In the genomic region with DNA sequence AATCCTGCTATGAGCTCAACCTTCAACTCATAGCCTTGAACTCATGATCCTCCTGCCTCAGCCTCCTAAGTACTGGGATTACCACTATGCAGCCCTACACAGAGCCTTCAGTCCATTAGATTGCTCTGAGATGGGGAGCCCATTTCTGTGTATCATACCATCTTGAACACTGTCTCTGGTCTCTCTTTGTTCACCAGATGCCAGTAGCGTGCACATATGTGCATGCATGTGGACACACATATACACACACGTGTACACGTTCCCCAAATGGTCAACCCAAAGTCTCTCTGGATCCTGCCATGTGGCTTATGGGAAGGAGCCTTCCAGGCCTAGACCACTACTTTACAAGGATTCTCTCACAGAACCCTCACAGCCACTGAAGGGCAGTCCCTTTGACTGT, we compare ENCODE assay signal across 24 mouse cellular contexts. TPM values are rescaled to one million over a fixed set of nuclear protein-coding genes. Genes with fewer than 3 reads are reported as not detected.
A peak's percentile ranks its signal among the peaks of the same experiment; 100 is the strongest.
DNase-seq lines count a peak whose midpoint lies in the region; ATAC-seq lines count a peak whose summit lies in the region.
"Had no signal": no experiment of that assay in that cellular context is flagged by ENCODE, and none has a peak within 500 bp of the region (broad histone marks: within the 10 kb centered on the region; RNA-seq: fewer than 3 reads in every experiment).

No protein-coding gene starts in this region.

- H3K4me3 ChIP-seq in forebrain, embryonic 11.5 days (ENCODE audit: low read depth, low read length): no peak overlapping the region
- H3K4me3 ChIP-seq in forebrain, embryonic 15.5 days: no peak overlapping the region
- H3K4me3 ChIP-seq in heart, embryonic 10.5 days: no peak overlapping the region
- no peak overlapping the region for H3K4me3 ChIP-seq in midbrain, embryonic 11.5 days (ENCODE audit: low read depth, low read length)
- no peak overlapping the region for H3K4me3 ChIP-seq in midbrain, embryonic 13.5 days (replicated peaks)
- H3K4me3 ChIP-seq: embryonic facial prominence, embryonic 10.5 days; embryonic facial prominence, embryonic 12.5 days; forebrain, embryonic 12.5 days had no signal

- H3K27ac ChIP-seq in forebrain, embryonic 11.5 days (ENCODE audit: low read depth, low read length): no peak overlapping the region
- H3K27ac ChIP-seq in forebrain, embryonic 15.5 days (replicated peaks): no peak overlapping the region
- H3K27ac ChIP-seq in heart, embryonic 10.5 days: no peak overlapping the region
- no peak overlapping the region for H3K27ac ChIP-seq in midbrain, embryonic 11.5 days (ENCODE audit: low read depth, low read length)
- H3K27ac ChIP-seq in midbrain, embryonic 13.5 days: no peak overlapping the region
- H3K27ac ChIP-seq: embryonic facial prominence, embryonic 10.5 days; embryonic facial prominence, embryonic 12.5 days; forebrain, embryonic 12.5 days had no signal

- no peak for ATAC-seq in forebrain, embryonic 11.5 days (replicated peaks; ENCODE audit: low FRiP score)
- ATAC-seq in forebrain, embryonic 15.5 days (replicated peaks): no peak
- no peak for ATAC-seq in midbrain, embryonic 11.5 days (ENCODE audit: low FRiP score)
- no peak for ATAC-seq in midbrain, embryonic 13.5 days
- ATAC-seq: activated CD4-positive, CD25-positive, alpha-beta regulatory T cell, adult 4 months; CD4-positive, CD25-positive, alpha-beta regulatory T cell, adult 4 months; forebrain, embryonic 14.5 days; Patski had no signal

- H3K9me3 ChIP-seq in forebrain, embryonic 11.5 days (ENCODE audit: control insufficient read depth, low read length): no peaks in the 10 kb centered on the region
- no peaks in the 10 kb centered on the region for H3K9me3 ChIP-seq in forebrain, embryonic 15.5 days
- peaks cover 3% of the 10 kb centered on the region; the same call in 1 of the 2 replicates for H3K9me3 ChIP-seq in heart, embryonic 10.5 days
- peaks cover 2% of the 10 kb centered on the region; the same call in 1 of the 2 replicates for H3K9me3 ChIP-seq in midbrain, embryonic 11.5 days (ENCODE audit: control insufficient read depth, low read length)
- H3K9me3 ChIP-seq in midbrain, embryonic 13.5 days: peaks cover 6% of the 10 kb centered on the region; the same call in 1 of the 2 replicates

- WGBS in forebrain, embryonic 11.5 days: over 99% methylated on average over 3 of the region's 3 CpGs
- 95% methylated on average over 3 of the region's 3 CpGs for WGBS in forebrain, embryonic 15.5 days
- WGBS in heart, embryonic 10.5 days: 98% methylated on average over 3 of the region's 3 CpGs
- WGBS in midbrain, embryonic 11.5 days: 95% methylated on average over 3 of the region's 3 CpGs
- 98% methylated on average over 3 of the region's 3 CpGs for WGBS in midbrain, embryonic 13.5 days

- H3K36me3 ChIP-seq in forebrain, embryonic 11.5 days (ENCODE audit: control insufficient read depth, insufficient read depth, low read length): no peaks in the 10 kb centered on the region
- H3K36me3 ChIP-seq in forebrain, embryonic 15.5 days: no peaks in the 10 kb centered on the region
- H3K36me3 ChIP-seq in heart, embryonic 10.5 days: no peaks in the 10 kb centered on the region
- H3K36me3 ChIP-seq in midbrain, embryonic 11.5 days (ENCODE audit: control insufficient read depth, insufficient read depth, low read length): no peaks in the 10 kb centered on the region
- no peaks in the 10 kb centered on the region for H3K36me3 ChIP-seq in midbrain, embryonic 13.5 days
- H3K36me3 ChIP-seq: embryonic facial prominence, embryonic 10.5 days; embryonic facial prominence, embryonic 12.5 days; forebrain, embryonic 12.5 days; G1E had no signal

- peak; percentile 24 for DNase-seq in forebrain, embryonic 11.5 days (ENCODE audit: low spot score)
- DNase-seq in heart, embryonic 10.5 days (ENCODE audit: low spot score): peak; percentile 61
- DNase-seq in heart, adult 8-10 months (ENCODE audit: low spot score): no peak
- DNase-seq in midbrain, embryonic 11.5 days (ENCODE audit: low spot score, missing footprints): peak; percentile 59
- no peak for DNase-seq in kidney, adult 11 months
- DNase-seq: adrenal gland, adult 8-10 months; adrenal gland, postnatal 14 days; adrenal gland, postnatal 36 days; cerebellum, adult 11-12 months; cerebellum, adult 2 months; cerebellum, adult 9-10 months; cerebellum, postnatal 10 days; cerebellum, postnatal 25 days had no signal

- no peaks in the 10 kb centered on the region for H3K27me3 ChIP-seq in forebrain, embryonic 11.5 days (ENCODE audit: control insufficient read depth, insufficient read depth, low read length)
- no peaks in the 10 kb centered on the region for H3K27me3 ChIP-seq in forebrain, embryonic 15.5 days
- no peaks in the 10 kb centered on the region; the same call in 1 of the 2 replicates for H3K27me3 ChIP-seq in heart, embryonic 10.5 days (ENCODE audit: insufficient read depth, poor library complexity, severe bottlenecking)
- no peaks in the 10 kb centered on the region for H3K27me3 ChIP-seq in midbrain, embryonic 11.5 days (ENCODE audit: control insufficient read depth, insufficient read depth, low read length)
- no peaks in the 10 kb centered on the region for H3K27me3 ChIP-seq in midbrain, embryonic 13.5 days
- H3K27me3 ChIP-seq: embryonic facial prominence, embryonic 12.5 days; forebrain, embryonic 12.5 days; Patski had no signal

- H3K9ac ChIP-seq in forebrain, embryonic 11.5 days (ENCODE audit: low read length): no peak overlapping the region
- H3K9ac ChIP-seq in forebrain, embryonic 15.5 days (replicated peaks): no peak overlapping the region
- no peak overlapping the region for H3K9ac ChIP-seq in midbrain, embryonic 11.5 days (ENCODE audit: low read length)
- H3K9ac ChIP-seq in midbrain, embryonic 13.5 days (replicated peaks): no peak overlapping the region
- H3K9ac ChIP-seq: embryonic facial prominence, embryonic 12.5 days; forebrain, embryonic 12.5 days had no signal

- no peak overlapping the region for H3K4me2 ChIP-seq in forebrain, embryonic 11.5 days (ENCODE audit: low read depth, low read length, severe bottlenecking)
- H3K4me2 ChIP-seq in forebrain, embryonic 15.5 days (replicated peaks): no peak overlapping the region
- no peak overlapping the region for H3K4me2 ChIP-seq in midbrain, embryonic 11.5 days
- no peak overlapping the region for H3K4me2 ChIP-seq in midbrain, embryonic 13.5 days (replicated peaks)
- H3K4me2 ChIP-seq: embryonic facial prominence, embryonic 12.5 days; forebrain, embryonic 12.5 days had no signal

- H3K4me1 ChIP-seq in forebrain, embryonic 11.5 days (replicated peaks; ENCODE audit: control insufficient read depth, insufficient read depth, low read length): no peaks in the 10 kb centered on the region
- H3K4me1 ChIP-seq in forebrain, embryonic 15.5 days: no peaks in the 10 kb centered on the region
- H3K4me1 ChIP-seq in heart, embryonic 10.5 days: 0 out of 2 replicates have a peak, but pooled peaks cover 4% of the 10 kb centered on the region
- no peaks in the 10 kb centered on the region for H3K4me1 ChIP-seq in midbrain, embryonic 11.5 days (ENCODE audit: control insufficient read depth, insufficient read depth, low read length)
- H3K4me1 ChIP-seq in midbrain, embryonic 13.5 days (replicated peaks): peaks cover 4% of the 10 kb centered on the region; the same call in 1 of the 2 replicates
- H3K4me1 ChIP-seq: embryonic facial prominence, embryonic 12.5 days had no signal

RNA-seq across cellular contexts. Expression of a gene that starts 23.2 kb away (rescaled TPM):
- 0.23 and 1.3 TPM in 2 replicates for polyA plus RNA-seq in forebrain, embryonic 11.5 days (2014; fragmentation: Nextera tagmentation; extraction: Ambion mirVana)
- polyA plus RNA-seq in forebrain, embryonic 15.5 days (2015; fragmentation: Nextera tagmentation; extraction: Ambion mirVana): 0.34 and 0.90 TPM in 2 replicates
- 2.9 and 6.3 TPM in 2 replicates for polyA plus RNA-seq in heart, embryonic 10.5 days (2016; fragmentation: Nextera tagmentation; extraction: Ambion mirVana)
- total RNA-seq in heart, adult 8-10 months (2022): 1 to 10 TPM in 3 of 4 experiments, under 1 TPM in 1; 0.72 to 1.3 (median 1.2) TPM
- polyA plus RNA-seq in midbrain, embryonic 11.5 days (2014; fragmentation: Nextera tagmentation; extraction: Ambion mirVana): 0.47 and 0.49 TPM in 2 replicates
- polyA plus RNA-seq in midbrain, embryonic 13.5 days (2015; fragmentation: Nextera tagmentation; extraction: Ambion mirVana): 0.93 TPM in 2 replicates

RNA-seq across cellular contexts. Expression of a gene that starts 37.4 kb away (rescaled TPM):
- polyA plus RNA-seq in forebrain, embryonic 11.5 days (2014; fragmentation: Nextera tagmentation; extraction: Ambion mirVana): 0.12 TPM in 1 of 2 replicates, not detected in the other
- not detected in 2 replicates for polyA plus RNA-seq in forebrain, embryonic 15.5 days (2015; fragmentation: Nextera tagmentation; extraction: Ambion mirVana)
- polyA plus RNA-seq in heart, embryonic 10.5 days (2016; fragmentation: Nextera tagmentation; extraction: Ambion mirVana): 0.16 TPM in 2 replicates
- not detected for total RNA-seq in heart, adult 8-10 months (2022)
- 0.04 and 0.07 TPM in 2 replicates for polyA plus RNA-seq in midbrain, embryonic 11.5 days (2014; fragmentation: Nextera tagmentation; extraction: Ambion mirVana)
- not detected in 2 replicates for polyA plus RNA-seq in midbrain, embryonic 13.5 days (2015; fragmentation: Nextera tagmentation; extraction: Ambion mirVana)
- total RNA-seq: adrenal gland, adult 18-20 months; adrenal gland, adult 8-10 months; adrenal gland, postnatal 14 days; adrenal gland, postnatal 36 days had no signal
- polyA plus RNA-seq: forebrain, embryonic 14.5 days had no signal

Comparison
In these comparisons a context has a peak if more than half of its experiments do, and no peak if none do; other contexts are left out.
1. DNase-seq: peak in forebrain, embryonic 11.5 days (single experiment), heart, embryonic 10.5 days (single experiment) and midbrain, embryonic 11.5 days (single experiment); none in heart, adult 8-10 months (single experiment) and kidney, adult 11 months (single experiment).